Mouse (Mus musculus) stomach, postnatal 0 days (tissue): ENCODE data around the gene Rex1bd.

Experiments
- CTCF ChIP-seq: IDR thresholded peaks from 2 replicates; pipeline ENCODE4 v1.5.1; 2016; ENCODE audit warnings: antibody characterized with exemption, low read depth, mild to moderate bottlenecking, moderate library complexity
- EP300 ChIP-seq: optimal IDR thresholded peaks from 2 replicates; pipeline ENCODE3; 2016; ENCODE audit warnings: antibody characterized with exemption

GRCm38 (mm10) chr8:70513441-70513840, 6.9 kb upstream of the Rex1bd start:
- TF ChIP-seq CTCF (no peak), EP300 (no peak)
